Mouse (Mus musculus) splenic B cell, adult 2 months (primary cell): ENCODE measurements at regions not wholly inside any gene's neighbourhood (a gene's known extent, or its start where the extent isn't known, plus 50 kb on each side); places are given as distances from the start of the nearest gene placed in this dataset.

ENCODE experiments used
- DNase-seq: peaks from one replicate; pipeline ENCODE4 v3.0.0-alpha.2; 2011; ENCODE audit warnings: low read depth, low spot score
- H3K27me3 ChIP-seq: 2 replicates; pipeline ENCODE4 v1.6.1; 2012; ENCODE audit warnings: mild to moderate bottlenecking, low read length, moderate library complexity, mixed read lengths; ENCODE audit not compliant: control insufficient read depth, poor library complexity, insufficient read depth, severe bottlenecking
- H3K36me3 ChIP-seq: 2 replicates; pipeline ENCODE4 v1.6.1; 2012; ENCODE audit warnings: mild to moderate bottlenecking, low read length, moderate library complexity, mixed read lengths; ENCODE audit not compliant: control insufficient read depth, poor library complexity, insufficient read depth, severe bottlenecking

DNA sequence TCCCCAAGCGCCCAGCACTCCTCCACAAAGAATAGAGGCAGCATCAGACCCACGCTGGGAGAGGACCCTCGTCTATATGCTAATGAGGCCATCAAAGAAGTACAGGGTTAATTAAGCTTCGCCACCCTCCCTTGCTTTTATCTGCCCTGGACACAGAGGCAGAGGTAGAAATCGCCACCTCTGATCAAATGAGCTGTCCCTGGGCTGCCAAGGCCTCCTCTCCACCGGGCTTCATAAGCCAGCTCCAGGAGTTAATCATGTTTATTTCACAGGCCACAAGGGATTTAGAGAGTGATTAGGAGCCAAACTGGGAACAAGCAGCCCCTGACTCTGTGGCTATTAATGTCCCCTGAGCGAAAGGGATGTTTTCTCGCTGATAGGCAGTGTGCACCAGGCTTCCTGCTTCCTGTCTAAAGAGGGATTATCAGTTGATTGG, 126.5 kb upstream of the Hs6st1 start:
- no peaks in the 10 kb centered on the region for H3K36me3 ChIP-seq
- DNase-seq = no peak
- no peaks in the 10 kb centered on the region for H3K27me3 ChIP-seq

DNA sequence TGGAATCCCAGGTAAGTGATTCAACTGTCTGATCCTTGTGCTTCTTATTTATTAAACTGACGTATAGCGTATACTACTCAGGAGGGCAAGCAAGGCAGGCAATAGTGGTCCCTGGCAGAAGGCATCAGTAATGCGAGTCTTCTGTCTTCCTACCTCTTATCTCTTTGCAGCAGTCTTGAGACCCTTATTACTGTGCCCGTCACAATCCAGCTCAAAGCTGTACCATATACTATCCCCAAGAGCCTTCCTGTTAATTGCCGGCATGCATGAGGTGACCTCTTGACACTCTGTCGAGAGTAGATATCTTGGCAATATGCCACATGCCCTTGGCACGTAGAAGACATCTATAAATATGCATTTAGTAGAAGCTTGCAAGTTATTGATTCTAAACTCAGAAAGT, 126.0 kb upstream of the Hs6st1 start:
- no peaks in the 10 kb centered on the region for H3K36me3 ChIP-seq
- no peak for DNase-seq
- no peaks in the 10 kb centered on the region for H3K27me3 ChIP-seq

DNA sequence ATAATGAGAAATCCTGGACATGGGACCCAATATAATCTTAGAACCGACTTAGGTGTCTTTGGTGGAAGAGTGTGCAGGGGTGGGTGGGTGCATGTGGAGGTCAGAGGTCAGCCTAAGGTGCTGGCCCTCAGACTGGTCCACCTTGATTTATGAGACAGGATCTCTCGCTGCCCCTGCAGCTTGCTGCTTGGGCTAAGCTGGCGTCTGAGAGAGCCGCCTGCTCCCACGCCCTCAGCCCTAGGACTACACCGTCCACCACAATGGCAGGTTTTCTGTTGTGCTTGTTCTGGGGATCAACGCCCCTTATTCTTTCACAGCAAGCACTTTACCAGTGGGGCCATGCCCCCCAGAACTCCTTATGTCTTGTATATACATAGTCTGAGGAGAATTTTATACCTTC, 124.4 kb upstream of the Hs6st1 start:
- Histone ChIP-seq H3K27me3 (no peaks in the 10 kb centered on the region), H3K36me3 (no peaks in the 10 kb centered on the region)
- DNase-seq = no peak

DNA sequence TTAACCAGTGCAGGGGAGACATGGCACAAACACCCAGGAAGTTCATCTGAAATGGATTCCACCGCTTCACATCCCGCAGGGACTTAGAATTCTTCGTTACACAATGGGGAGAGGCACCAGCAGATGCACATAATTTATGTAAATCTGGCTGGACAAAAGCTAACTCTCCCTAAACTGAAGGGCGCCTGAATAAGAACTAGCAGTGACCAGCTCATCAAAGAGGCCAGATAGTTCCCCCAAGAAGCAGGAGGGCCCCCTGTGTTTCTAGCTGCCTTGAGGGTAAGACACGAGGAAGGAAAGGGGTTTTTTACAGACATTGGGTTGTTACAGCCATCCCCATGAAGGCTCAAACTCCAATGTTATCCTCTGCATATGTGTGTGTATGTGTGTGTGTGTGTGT, 123.8 kb upstream of the Hs6st1 start:
- no peak for DNase-seq
- H3K36me3 ChIP-seq = no peaks in the 10 kb centered on the region
- H3K27me3 ChIP-seq = no peaks in the 10 kb centered on the region

DNA sequence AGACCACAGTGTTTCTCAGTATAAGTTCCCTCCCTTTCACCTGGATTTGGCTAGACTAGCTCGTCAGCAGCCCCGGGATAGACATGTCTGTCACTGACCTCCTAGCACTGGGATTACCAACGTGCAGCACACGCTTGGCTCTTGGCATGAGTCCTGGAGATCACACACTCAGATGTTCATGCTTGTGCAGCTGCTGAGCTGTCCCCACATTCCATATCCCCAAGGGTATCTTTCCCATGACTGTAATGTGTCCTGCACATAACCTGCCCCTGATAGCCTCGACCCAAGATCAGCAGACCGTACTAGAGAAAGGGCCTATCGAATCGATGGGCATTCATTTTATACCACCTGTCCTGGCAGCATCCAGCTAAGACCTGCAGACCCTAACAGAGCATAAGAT, 123.4 kb upstream of the Hs6st1 start:
- H3K27me3 ChIP-seq = no peaks in the 10 kb centered on the region
- no peaks in the 10 kb centered on the region for H3K36me3 ChIP-seq
- DNase-seq = no peak

DNA sequence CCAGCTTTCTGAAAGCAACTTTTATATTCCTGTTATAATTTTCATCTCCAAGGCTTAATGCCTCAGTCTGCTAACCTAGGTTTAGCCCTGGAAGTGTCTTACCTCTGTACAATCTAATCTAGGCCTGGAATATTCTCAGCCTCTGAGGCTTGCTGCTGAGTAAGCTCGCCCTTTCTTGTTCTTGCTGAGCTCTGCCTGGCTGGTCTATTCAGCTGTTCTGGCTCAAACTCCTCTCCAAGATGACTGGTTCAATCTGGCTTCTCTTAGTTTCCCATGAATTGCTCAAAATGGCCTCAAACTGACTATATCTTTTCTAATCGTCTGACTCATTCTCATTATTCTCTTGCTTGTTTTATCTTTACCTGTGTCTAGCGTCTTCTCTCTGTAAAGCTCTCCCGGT, 122.6 kb upstream of the Hs6st1 start:
- no peaks in the 10 kb centered on the region for H3K36me3 ChIP-seq
- no peak for DNase-seq
- H3K27me3 ChIP-seq = no peaks in the 10 kb centered on the region

DNA sequence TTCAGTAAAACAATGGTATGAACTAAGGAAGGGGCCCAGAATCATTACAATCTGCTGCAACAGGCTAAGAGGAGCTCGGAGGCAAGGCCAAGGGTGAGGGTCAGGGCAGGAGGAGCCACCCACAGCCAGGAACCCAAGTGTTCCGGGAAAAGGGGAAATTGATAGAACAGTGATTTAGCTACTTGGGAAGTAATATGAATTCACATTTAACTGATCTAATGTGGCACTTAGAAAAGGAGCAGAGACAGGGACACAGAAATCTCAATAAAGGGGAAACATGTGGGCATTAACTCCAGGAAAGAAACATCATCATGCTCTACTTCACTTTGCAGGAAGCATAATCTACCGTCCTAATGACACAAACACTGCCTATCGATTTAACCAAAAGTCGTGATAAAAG, 120.1 kb upstream of the Hs6st1 start:
- no peaks in the 10 kb centered on the region for H3K36me3 ChIP-seq
- no peaks in the 10 kb centered on the region for H3K27me3 ChIP-seq
- no peak for DNase-seq

DNA sequence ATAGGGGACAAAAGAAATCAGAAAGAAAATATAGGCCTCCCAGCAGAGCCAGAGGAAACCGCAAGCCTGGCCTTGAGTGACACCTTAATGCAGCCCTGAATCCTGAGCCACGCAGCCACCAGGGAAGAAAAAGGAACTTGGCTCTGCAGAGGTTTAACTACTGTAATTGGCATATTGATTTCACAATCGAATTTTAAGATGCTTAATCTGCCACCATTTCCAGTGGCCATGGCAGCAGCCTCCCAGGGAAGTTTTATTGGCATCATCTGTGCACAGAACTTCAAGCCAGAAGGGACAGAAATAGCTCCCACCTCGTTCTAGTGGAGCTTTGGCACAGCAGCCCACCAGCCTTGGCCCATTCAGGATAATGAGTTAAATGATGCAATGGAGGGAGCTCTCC, 117.1 kb upstream of the Hs6st1 start:
- DNase-seq = no peak
- H3K36me3 ChIP-seq = no peaks in the 10 kb centered on the region
- no peaks in the 10 kb centered on the region for H3K27me3 ChIP-seq

DNA sequence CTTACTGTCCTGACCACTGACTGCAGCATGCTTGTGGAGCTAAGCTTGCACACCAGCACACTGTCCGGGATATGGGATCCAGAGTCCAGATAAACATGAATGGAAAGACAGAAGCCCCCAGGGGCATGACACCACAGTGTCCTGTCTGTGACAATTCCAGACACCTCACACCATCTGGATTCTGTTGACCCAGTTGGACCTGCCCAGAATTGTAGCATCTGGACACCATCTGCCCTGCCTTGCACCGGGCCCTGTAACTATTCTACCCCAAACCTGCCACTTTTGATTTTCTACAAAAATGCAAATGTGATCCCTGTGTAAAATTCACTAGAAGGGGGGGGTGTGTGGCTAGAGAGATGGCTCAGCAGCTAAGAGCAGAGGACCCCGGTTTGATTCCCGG, 114.5 kb upstream of the Hs6st1 start:
- Histone ChIP-seq H3K27me3 (no peaks in the 10 kb centered on the region), H3K36me3 (no peaks in the 10 kb centered on the region)
- DNase-seq = no peak

DNA sequence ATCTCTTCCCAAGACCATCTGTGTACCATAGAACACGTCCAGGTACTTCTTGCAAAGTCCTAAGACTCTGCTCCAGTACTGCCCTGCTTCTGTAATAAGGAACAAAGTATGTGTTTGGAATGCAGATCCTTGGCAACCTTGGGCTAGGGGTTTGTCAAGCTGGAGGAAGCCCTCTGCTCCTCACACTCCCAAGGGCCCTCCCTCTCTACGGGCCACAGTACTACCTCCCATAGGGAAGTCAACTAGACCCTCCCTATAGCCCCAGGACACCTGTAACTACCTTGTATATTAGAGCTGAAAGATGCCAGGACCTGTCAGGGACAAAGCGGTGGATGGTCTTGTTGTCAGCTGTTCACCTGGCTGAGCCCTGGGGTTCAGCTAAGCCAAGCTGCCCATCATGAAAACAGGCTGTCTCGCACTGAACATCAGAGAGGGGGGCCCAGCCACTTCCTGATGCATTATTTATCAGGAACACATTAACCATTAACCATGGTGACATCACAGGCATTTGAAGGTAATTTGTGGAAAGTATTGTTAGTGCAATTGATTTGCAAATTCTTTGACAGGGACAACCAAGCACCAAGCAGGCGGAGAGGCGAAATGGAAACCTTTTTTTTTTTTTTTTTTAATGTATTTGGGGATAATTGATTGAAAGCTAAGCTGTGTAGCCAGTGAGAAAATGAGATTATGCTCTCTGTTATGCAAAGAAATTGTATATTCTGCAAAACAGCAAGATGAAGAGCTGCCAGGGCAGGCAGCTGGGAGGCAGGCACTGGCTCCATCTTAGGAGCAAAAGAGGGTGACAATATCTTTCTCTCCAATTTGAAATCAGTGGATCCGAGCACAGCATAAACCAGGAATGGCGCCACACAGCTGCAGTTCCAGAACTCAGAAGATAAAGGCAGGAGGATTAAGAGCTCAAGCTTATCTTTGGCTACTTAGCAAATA, 110.5 kb upstream of the Hs6st1 start:
- no peaks in the 10 kb centered on the region for H3K27me3 ChIP-seq
- H3K36me3 ChIP-seq = no peaks in the 10 kb centered on the region
- no peak for DNase-seq

DNA sequence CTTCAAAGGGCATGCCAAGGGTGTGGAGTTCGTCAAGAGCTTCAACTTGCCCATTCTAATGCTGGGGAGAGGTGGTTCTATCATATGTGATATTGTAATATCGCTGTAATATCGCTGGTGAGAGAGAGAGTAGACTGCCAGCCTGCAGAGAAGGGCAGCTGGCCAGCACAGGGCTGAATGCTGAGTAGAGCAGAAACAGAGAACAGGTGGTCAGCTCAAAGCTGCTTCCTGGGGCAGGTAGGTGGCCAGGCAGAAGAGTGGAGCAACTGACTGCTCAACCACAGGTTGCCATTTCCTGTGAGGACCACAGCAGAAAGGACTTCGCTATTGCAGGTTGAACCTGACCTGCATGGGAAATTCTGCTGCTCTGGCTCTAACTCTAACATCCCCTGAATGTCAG, 108.5 kb upstream of the Hs6st1 start:
- no peak for DNase-seq
- H3K36me3 ChIP-seq = no peaks in the 10 kb centered on the region
- no peaks in the 10 kb centered on the region for H3K27me3 ChIP-seq

DNA sequence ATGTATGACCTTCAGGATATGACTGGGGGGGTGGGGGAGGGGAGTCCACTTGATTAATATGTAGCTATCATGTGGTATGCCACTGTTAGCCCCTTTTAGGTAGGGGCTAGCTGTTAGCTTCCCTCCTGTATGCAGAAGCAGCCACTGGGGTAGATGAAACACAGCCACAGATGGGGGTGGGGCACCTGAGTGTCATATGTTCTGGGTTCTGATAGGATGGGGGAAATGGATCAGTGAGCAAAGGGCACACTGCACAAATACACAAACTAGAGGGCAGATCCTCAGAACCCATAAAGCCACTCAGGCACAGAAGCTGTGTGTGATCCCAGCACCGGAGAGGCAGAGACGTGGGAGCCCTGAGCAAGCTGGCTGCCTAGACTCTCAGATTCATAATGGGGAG, 107.4 kb upstream of the Hs6st1 start:
- DNase-seq = no peak
- no peaks in the 10 kb centered on the region for H3K27me3 ChIP-seq
- no peaks in the 10 kb centered on the region for H3K36me3 ChIP-seq

DNA sequence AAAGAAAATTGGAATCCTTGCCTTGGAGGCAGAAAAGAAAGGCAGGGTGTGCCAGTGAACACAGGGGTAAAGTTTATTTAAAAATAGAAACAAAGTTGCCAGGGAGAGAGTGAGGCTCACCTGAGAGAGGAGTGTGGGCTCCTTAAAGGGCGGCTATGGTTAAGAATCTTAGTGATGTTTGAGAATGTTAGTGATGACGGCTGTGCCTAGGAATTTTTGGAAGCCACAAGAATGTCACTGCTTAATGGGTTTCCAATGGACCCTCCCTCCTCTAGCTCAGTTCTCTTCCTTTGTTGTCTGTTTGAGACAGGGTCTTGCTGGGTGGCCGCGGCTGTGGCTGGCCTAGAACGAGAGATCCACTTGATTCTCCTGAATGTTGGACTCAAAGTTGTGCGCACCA, 106.3 kb upstream of the Hs6st1 start:
- DNase-seq = no peak
- Histone ChIP-seq H3K27me3 (no peaks in the 10 kb centered on the region), H3K36me3 (no peaks in the 10 kb centered on the region)

DNA sequence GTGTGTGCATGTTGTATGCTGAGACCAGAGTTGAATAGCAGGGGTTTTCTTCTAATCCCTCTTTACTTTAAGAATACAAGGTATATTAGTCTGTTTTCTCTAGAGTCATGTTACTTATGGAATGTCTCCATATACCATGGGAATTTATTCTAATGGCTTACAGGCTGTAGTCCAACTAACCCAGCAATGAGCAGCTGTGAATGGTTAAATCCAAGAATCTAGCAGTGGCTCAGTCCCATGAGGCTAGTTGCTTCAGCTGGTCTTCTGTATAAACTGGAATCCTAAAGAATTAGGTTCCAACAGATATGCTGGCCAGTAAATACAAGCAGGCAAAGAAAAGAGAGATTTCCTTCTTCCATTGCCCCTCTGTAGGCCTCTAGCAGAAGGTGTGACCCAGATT, 99.7 kb upstream of the Hs6st1 start:
- Histone ChIP-seq H3K36me3 (no peaks in the 10 kb centered on the region), H3K27me3 (no peaks in the 10 kb centered on the region)
- no peak for DNase-seq

DNA sequence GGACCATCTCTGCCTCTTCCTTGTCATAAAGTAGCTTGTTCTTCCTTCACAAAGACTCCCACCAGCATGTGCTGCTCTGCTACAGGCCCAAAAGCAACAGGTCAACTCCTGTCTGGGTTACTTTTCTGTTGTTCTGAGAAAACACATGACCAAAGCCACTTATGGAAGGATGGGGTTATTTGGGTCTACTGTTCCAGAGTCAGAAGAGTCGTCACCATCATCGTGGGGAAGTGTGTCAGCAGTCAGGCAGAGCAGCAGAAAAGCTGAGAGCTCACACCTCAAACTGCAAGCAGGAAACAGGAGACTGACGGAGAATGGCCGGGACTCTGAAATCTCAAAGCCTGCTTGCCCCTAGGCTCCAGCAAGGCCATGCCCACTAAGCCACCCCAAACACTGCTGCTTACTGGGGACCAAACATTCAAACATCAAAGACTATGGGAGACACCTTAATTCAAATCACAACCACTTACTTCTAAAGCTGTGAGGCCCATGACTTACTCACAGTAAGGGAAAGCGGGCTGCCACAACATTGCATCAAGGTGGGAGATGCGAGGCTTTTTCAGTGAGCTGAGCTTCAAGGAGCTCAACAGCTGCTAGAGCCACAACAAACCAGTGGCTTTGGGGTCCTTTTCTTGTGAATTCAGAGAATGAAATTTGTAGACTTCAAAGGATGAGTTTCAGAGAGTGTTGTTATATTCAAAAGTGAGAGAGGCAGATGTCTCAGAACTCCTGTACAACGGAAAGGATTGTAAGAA, 96.6 kb upstream of the Hs6st1 start:
- H3K27me3 ChIP-seq = no peaks in the 10 kb centered on the region
- DNase-seq = no peak
- no peaks in the 10 kb centered on the region for H3K36me3 ChIP-seq
